Mouse (Mus musculus) CH12F3 (cell line): ENCODE data around the gene Edf1.
"Not testable (repeated sequence)": the region's sequence is repeated elsewhere in the genome, so short reads cannot be mapped to it uniquely, and the experiment has no call there.

ENCODE experiments used
- in situ Hi-C: fragments of 300-500 bp; cut with MboI; formaldehyde crosslinking; loops from 2 replicates; pipeline ENCODE4 v1.14.3; 2020; ENCODE audit warnings: low sequenced_read_pairs

Edf1 gene

DNA sequence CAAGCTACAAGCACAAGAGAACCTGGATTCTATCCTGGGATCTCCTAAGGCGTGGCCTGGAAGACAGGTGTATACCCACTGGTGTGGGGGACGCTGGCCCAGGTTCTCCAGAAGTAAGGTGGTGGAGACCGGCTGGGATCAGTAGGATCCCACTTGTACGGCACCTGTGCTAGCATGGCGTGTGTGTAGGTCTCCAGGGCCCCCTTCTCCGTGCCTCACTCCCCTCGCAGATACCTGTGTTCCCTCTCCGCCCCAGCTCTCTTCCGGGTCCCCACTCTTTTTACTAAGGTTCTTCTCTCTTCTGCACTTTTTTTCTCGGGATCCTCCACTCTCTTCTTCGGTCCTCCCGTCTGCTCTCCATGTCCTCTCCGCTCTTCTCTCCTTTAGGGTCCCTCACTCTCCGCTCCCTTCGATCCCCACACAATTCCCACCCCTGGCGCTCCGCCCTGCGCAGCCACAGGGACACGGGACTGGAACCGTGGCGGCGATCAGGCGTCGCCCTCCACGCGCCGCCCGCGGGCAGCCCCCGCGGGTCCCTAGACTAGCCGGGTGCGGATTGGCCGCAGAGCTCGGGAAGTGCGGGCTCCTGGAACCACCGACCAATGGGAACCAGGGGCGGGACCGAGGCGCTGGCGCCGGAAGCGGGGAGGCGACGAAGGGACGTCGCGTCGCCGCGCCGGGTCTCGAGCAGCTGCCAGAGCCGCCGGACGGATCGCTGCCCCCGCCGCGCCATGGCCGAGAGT is at the start of gene Edf1:
TSS of gene Edf1 (plus strand) at position 627 of the 743 bp plus-strand sequence.
- in situ Hi-C loops: no loop called here

- in situ Hi-C loops: no loop called here
Measured at GRCm38 (mm10) chr2:25509912-25510311, 47.7 kb upstream of the Edf1 start.

DNA sequence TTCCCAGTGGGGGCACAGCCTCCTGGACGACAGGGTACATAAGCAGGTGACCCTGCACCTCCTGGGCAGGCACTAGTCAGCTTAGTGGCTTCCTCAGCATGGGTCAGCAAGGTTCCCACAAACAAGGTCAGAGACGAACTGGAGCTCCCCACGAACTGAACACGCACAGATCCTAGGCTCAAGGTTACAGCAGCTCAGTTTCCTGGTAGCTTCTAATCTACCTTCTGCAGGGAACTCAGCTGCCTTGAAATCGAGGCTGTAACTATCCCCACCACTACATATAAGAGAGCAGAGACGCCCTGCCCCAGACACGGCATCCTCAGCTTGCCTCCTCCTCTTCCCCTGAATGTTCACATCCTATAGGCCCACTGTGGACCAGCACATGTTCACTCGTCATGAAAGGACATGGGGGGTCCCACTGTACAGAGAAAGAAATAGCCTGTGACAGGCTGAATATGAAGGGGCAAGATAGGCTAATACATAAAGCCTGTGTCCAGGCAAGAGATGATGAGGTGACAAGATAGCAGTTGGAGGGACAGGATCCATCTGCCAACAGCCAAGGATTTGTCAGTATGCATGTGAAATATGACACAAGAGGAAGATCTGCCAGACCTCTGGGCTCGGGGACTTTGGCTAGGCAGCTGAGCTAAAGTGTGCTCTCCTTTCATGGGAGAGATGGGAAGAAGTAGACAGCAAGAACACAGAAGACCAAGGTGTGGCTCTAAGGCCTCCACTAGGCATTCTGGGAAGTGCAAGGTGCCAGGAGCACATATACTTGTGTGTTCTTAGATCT is 30.9 kb upstream of the Edf1 start:
- in situ Hi-C loops: no loop called here

- in situ Hi-C loops: no loop called here
Measured at GRCm38 (mm10) chr2:25533707-25534106, 23.9 kb upstream of the Edf1 start.

GRCm38 (mm10) chr2:25534178-25534865 is 23.3 kb upstream of the Edf1 start:
- in situ Hi-C loops: no loop called here

GRCm38 (mm10) chr2:25534866-25535182 is 22.8 kb upstream of the Edf1 start:
- in situ Hi-C loops: no loop called here

GRCm38 (mm10) chr2:25536531-25536930 is 21.1 kb upstream of the Edf1 start:
- in situ Hi-C loops: no loop called here

DNA sequence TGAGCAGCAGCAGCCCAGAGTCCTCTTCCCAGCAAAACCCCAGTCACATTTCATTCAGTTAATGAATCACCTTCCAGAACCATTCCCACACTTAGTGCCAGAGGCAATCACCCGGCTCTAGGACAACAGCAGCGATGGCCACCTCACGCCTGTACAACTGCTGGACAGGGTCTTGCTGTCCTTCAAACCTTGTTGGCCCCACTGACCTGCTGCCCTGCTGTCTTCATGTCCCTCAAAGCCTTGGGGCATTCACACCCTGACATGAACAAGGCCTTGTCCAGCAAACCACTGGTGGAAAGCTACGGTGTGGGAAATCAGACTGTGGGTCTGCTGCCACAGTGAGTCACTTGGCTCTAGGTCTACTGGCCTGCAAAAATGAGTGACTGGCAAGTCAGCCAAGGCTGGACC is 17.1 kb upstream of the Edf1 start:
- in situ Hi-C loops: no loop called here

DNA sequence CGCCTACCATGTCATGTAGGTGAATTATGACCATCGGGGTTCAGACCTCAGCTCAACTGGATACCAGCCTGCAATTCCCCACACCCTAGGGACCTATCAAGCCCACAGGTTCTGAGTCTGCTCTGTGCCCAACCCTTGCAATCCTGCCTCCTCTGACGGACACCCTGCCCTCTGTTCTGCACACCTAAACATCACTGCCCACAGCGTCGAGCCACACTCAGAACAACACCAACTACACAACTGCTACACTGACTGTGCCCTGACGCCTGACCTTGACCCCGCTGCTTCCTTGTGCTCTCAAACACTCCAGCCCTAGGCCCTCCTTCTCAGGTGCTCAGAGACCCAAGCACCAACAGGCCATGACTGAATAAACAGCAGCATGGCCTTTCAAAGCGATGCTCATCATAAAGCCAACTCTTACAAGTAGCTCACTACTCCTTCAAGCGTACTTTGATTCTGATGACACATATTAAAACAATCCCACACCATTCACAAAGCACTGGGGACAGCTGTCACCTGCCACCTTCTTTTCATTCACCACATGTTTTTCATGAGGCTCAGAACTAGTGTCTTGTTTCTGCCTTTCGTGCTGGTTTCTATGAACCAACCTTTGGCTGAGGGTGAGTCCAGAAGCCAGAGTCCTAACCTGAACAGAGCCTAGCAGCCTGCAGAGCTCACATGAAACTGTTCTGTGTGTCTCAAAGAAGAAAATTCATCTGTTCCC is 15.8 kb upstream of the Edf1 start:
- in situ Hi-C loops: no loop called here

GRCm38 (mm10) chr2:25545996-25546810 is 11.4 kb upstream of the Edf1 start:
- in situ Hi-C loops: no loop called here

DNA sequence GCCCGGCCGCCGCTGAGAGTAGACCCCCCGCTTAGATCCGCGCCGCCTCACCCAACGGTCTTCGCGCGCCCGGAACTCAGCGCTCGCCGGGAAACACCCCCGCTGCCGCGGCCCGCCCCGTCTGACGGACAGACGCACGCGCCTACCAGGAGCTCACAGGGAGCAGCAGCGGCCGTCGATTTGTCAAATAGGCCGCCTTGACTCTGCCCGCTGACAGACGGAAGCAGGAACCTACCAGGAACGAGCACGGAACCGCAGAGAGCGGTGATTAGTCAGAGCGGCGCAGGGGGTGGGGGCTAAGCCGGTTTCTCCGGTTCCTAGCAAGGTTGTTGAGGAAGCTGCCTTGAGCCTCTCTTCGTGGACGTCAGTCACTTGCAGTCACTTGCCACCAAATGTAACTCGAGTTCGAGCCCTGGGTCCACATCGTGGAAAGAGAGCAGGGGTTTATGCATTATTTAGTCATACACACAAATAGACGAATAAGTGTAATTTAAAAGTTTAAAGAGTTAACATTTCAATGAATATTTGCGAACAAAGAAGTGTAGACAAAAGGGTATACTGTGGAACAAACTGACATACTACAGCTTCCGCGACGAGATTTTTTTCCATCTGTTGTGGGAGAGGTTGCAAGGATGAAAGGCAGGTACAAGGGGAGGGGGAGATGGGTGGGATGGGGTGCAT is 10.7 kb upstream of the Edf1 start, which contains the start of gene Traf2:
TSS of gene Traf2 (minus strand) at position 130 of the 681 bp plus-strand sequence.
- in situ Hi-C loops: no loop called here

- in situ Hi-C loops: no loop called here
Measured at GRCm38 (mm10) chr2:25549021-25549991, 8.3 kb upstream of the Edf1 start.

- in situ Hi-C loops: no loop called here
Measured at GRCm38 (mm10) chr2:25551186-25551585, 6.5 kb upstream of the Edf1 start.

- in situ Hi-C loops: not testable (repeated sequence)
Measured at GRCm38 (mm10) chr2:25553171-25553786, 4.4 kb upstream of the Edf1 start.

DNA sequence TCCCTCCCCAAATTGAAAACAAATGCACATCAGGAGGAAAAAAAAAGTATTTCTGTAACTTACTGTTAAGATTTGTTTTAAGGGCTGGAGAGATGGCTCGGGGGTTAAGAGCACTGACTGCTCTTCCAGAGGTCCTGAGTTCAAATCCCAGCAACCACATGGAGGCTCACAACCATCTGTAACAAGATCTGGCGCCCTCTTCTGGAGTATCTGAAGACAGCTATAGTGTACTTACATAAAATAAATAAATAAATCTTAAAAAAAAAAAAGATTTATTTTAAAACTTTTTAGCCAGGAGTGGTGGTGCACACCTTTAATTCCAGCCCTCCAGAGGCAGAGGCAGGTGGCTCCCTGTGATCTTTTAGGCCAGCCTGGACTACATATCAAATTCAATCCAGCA is 2.2 kb upstream of the Edf1 start:
- in situ Hi-C loops: not testable (repeated sequence)

DNA sequence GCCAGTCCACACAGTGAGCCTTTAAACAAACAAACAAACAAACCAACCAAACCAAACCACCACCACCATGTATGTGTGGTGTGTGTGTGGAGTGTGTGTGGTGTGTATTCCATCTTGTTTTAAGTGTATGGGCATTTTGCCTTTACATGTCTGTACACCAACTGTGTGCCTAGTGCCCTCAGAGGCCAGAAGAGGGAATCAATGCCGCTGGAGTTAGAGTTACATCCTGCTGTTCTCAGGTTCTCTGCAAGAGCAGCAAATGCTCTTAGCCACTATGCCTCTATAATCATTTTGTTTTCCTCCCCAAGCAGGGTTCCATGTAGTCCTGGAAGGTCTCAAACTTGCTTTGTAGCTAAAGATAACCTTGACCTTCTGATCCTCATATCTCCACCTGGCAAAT is 1.4 kb upstream of the Edf1 start:
- in situ Hi-C loops: no loop called here

- in situ Hi-C loops: no loop called here
Measured at GRCm38 (mm10) chr2:25557964-25558360, 315 bp downstream of the Edf1 start.

DNA sequence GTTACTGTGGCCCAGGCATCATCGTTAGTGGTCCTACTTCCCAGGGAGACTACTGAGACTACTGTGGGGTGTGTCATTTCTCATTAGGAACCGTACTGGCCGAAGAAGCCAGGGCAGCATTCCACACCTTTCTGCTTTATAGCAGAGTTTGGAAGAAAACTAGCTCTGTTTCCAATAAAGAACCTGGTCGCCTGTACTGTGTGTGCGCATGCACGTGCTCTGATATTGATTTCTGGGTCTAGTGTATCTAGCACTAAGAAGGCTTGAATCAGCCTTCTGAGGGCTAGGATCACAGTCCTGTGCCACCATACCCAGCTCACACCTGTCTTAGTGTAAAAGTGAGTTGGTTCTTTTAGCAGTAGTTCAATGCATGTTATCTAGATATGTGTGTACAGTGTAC is 1.1 kb downstream of the Edf1 start:
- in situ Hi-C loops: no loop called here
